Mouse (Mus musculus) heart, postnatal 0 days (tissue): ENCODE results near the gene Cchcr1. TPM values are rescaled to one million over a fixed set of nuclear protein-coding genes. Genes with fewer than 3 reads are reported as not detected.
A peak's percentile ranks its signal among the peaks of the same experiment; 100 is the strongest.

ENCODE experiments used
- ATAC-seq: fragments of 200-750 bp; cut with Nextera tagmentation; 2 replicates; pipeline ENCODE4 v1.8.0; 2017; ENCODE audit warnings: low read depth, moderate number of reproducible peaks, moderate library complexity; ENCODE audit not compliant: insufficient read depth
- DNase-seq: peaks from one replicate; pipeline ENCODE4 v3.0.0-alpha.2; 2016; ENCODE audit warnings: low spot score
- H3K27ac ChIP-seq: fragments of 300-500 bp; sonication (generic); 2 replicates; pipeline ENCODE4 v1.5.1; 2014; ENCODE audit warnings: low read depth, mild to moderate bottlenecking
- H3K27me3 ChIP-seq: fragments of 300-500 bp; sonication (generic); 2 replicates; pipeline ENCODE4 v1.6.1; 2014; ENCODE audit warnings: low read length, mixed read lengths; ENCODE audit not compliant: control insufficient read depth, insufficient read depth
- H3K36me3 ChIP-seq: fragments of 300-500 bp; sonication (generic); replicated peaks from 2 replicates; pipeline ENCODE4 v1.6.1; 2014; ENCODE audit warnings: low read length, mixed read lengths; ENCODE audit not compliant: control insufficient read depth, insufficient read depth
- H3K4me1 ChIP-seq: fragments of 300-500 bp; sonication (generic); 2 replicates; pipeline ENCODE4 v1.6.1; 2014; ENCODE audit warnings: antibody characterized with exemption; ENCODE audit not compliant: control insufficient read depth, insufficient read depth
- H3K4me2 ChIP-seq: fragments of 300-500 bp; sonication (generic); 2 replicates; pipeline ENCODE4 v1.6.1; 2014; ENCODE audit warnings: low read depth, mild to moderate bottlenecking, low read length, moderate library complexity
- H3K4me3 ChIP-seq: fragments of 300-500 bp; sonication (generic); 2 replicates; pipeline ENCODE4 v1.5.1; 2014; ENCODE audit warnings: low read depth, low read length
- H3K9ac ChIP-seq: fragments of 300-500 bp; sonication (generic); replicated peaks from 2 replicates; pipeline ENCODE4 v1.6.1; 2014; ENCODE audit warnings: low read depth, low read length, mixed read lengths
- H3K9me3 ChIP-seq: fragments of 300-500 bp; sonication (generic); replicated peaks from 2 replicates; pipeline ENCODE4 v1.6.1; 2016; ENCODE audit warnings: low read length; ENCODE audit not compliant: control insufficient read depth
- CTCF ChIP-seq: IDR thresholded peaks from 2 replicates; pipeline ENCODE4 v1.5.1; 2016; ENCODE audit warnings: antibody characterized with exemption, control low read depth, low read depth
- EP300 ChIP-seq: IDR thresholded peaks from 2 replicates; pipeline ENCODE4 v1.6.1; 2016; ENCODE audit warnings: antibody characterized with exemption, low read depth
- WGBS: fragments of 180-500 bp; shearing (Covaris S2); extraction: QIAGEN DNeasy Blood & Tissue Kit; methylation state at CpG from one replicate; pipeline ENCODE4 v1.1.7; 2014; 5-methylcytosine and 5-hydroxymethylcytosine counted together
- polyA plus RNA-seq: library from polyadenylated mRNA; unstranded; fragments of >200 nt; fragmentation: Nextera tagmentation; extraction: Ambion mirVana; gene quantifications from 2 replicates; pipeline ENCODE4 v1.2.1, GENCODE M21; 2015
- total RNA-seq: library from RNA; depleted of rRNA; stranded (reverse); fragments of >200 nt; gene quantifications from 2 replicates; pipeline ENCODE4 v1.2.3, GENCODE M21; 2014; ENCODE audit warnings: low replicate concordance

Cchcr1 gene
- total and polyA plus RNA-seq, 2 experiments from 2014 or later, result 4.5 to 30.8 TPM

GRCm38 (mm10) chr17:35550871-35551270, 34.0 kb downstream of the Cchcr1 start:
- H3K27me3 ChIP-seq, result no peaks in the 10 kb centered on the region
- peak overlapping the region; percentile 96 for H3K27ac ChIP-seq
- H3K4me3 ChIP-seq, result no peak overlapping the region
- 42% methylated on average over 8 of the region's 8 CpGs for WGBS
- ATAC-seq (no peak), DNase-seq (no peak)
- TF ChIP-seq EP300, result no peak
- no peak for TF ChIP-seq CTCF
- no peaks in the 10 kb centered on the region for H3K9me3 ChIP-seq
- H3K36me3 ChIP-seq, result no peaks in the 10 kb centered on the region
- H3K4me1 ChIP-seq, result peaks cover 31% of the 10 kb centered on the region
- H3K4me2 ChIP-seq, result no peak overlapping the region
- no peak overlapping the region for H3K9ac ChIP-seq

DNA sequence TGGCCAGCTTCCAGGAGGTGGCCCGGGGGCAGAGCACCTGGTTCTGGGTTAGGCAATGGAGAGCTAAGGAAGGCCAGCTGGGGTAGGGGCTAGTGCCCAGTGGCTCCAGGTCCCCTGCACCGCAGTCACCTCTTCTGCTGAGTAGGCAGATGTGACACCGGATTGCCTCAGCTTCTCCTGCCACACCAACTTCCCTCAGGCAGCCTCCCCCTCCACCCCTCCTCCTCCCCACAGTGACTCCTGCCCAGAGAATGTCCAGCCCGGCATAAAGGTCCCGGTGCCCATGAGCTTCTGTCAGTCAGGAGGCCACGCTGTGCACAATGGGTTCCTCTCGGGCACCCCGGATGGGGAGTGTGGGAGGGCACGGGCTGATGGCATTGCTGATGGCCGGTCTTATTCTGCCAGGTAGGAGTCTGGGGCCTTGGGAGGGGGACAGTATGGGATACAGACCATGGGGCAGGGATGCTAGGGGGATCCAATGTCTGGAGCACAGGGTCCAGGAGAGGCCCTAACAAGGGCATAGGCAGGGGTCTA, 35.0 kb downstream of the Cchcr1 start, which contains the start of gene Cdsn:
Cdsn (plus strand) TSS at position 248 of the 534 bp plus-strand sequence.
- H3K4me2 ChIP-seq, result no peak within 1 kb of the TSS
- no peaks in the 10 kb centered on the region for H3K36me3 ChIP-seq
- H3K27me3 ChIP-seq, result no peaks in the 10 kb centered on the region
- TF ChIP-seq CTCF (no peak), EP300 (no peak)
- no peaks in the 10 kb centered on the region for H3K9me3 ChIP-seq
- H3K4me3 ChIP-seq, result no peak within 1 kb of the TSS
- ATAC-seq (no peak), DNase-seq (no peak)
- WGBS, result 76% methylated on average over 10 of the region's 10 CpGs
- peak within 1 kb of the TSS; percentile 96; the same call in 1 of the 2 replicates for H3K27ac ChIP-seq
- no peak within 1 kb of the TSS for H3K9ac ChIP-seq
- peaks cover 31% of the 10 kb centered on the region for H3K4me1 ChIP-seq

DNA sequence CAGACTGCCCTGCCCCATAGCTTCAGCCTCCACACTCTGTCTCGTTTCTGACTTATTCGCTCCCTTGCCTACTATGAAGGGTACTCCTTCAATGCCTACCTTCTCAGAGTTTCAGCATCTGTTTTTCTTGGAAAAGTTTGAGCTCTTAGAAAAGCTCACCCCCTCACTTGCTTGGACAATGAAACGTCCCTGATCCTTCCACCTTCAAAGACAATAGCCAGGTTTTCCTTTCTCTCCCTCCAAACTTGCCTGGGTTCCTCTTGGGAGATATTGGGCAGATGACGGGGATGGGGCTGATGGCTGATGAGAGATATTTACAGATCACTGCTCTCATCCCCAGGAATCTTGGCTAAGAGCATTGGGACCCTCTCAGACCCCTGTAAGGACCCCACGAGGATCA, 37.4 kb downstream of the Cchcr1 start:
- no peak overlapping the region for H3K4me3 ChIP-seq
- H3K4me1 ChIP-seq, result peaks cover 22% of the 10 kb centered on the region
- WGBS, result 82% methylated on average over 5 of the region's 5 CpGs
- no peak for ATAC-seq
- H3K27ac ChIP-seq, result no peak overlapping the region
- H3K4me2 ChIP-seq, result no peak overlapping the region
- H3K9me3 ChIP-seq, result no peaks in the 10 kb centered on the region
- no peaks in the 10 kb centered on the region for H3K36me3 ChIP-seq
- TF ChIP-seq CTCF (no peak), EP300 (no peak)
- H3K9ac ChIP-seq, result no peak overlapping the region
- DNase-seq, result no peak
- H3K27me3 ChIP-seq, result no peaks in the 10 kb centered on the region

DNA sequence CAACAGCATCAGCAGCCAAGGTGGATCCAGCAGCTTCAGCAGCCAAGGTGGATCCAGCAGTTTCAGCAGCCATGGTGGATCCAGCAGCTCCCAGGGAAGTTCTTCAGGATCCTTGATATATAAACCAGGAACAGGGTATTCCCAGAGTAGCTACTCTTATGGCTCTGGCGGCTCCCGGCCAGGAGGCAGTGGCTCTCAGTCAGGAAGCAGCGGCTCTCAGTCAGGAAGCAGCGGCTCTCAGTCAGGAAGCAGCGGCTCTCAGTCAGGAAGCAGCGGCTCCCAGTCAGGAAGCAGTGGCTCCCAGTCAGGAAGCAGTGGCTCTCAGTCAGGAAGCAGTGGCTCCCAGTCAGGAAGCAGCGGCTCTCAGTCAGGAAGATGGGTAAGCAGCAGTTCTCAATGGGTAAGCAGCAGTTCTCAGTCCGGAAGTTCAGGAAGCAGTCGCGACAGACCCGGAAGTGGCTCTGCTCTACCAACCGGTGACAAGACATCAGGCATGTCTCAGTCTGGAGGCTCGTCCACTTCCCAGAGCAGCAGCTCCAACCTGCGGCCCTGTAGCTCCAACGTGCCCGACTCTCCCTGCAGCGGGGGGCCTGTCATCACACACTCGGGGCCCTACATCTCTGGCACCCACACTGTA, 38.0 kb downstream of the Cchcr1 start:
- Histone ChIP-seq H3K27ac (no peak overlapping the region), H3K4me2 (no peak overlapping the region), H3K4me3 (no peak overlapping the region), H3K36me3 (no peaks in the 10 kb centered on the region), H3K9ac (no peak overlapping the region), H3K27me3 (no peaks in the 10 kb centered on the region), H3K4me1 (peaks cover 19% of the 10 kb centered on the region), H3K9me3 (no peaks in the 10 kb centered on the region)
- DNase-seq, result no peak
- ATAC-seq, result no peak
- no peak for TF ChIP-seq EP300
- TF ChIP-seq CTCF, result no peak
- 94% methylated on average over 18 of the region's 18 CpGs for WGBS

- Histone ChIP-seq H3K36me3 (no peaks in the 10 kb centered on the region), H3K4me1 (peaks cover 7% of the 10 kb centered on the region; the same call in 1 of the 2 replicates), H3K9me3 (no peaks in the 10 kb centered on the region), H3K27ac (no peak overlapping the region), H3K27me3 (no peaks in the 10 kb centered on the region), H3K4me3 (no peak overlapping the region), H3K4me2 (no peak overlapping the region), H3K9ac (no peak overlapping the region)
- TF ChIP-seq EP300, result no peak
- TF ChIP-seq CTCF, result no peak
- WGBS, result 80% methylated on average over 13 of the region's 13 CpGs
- ATAC-seq (no peak), DNase-seq (no peak)
These were observed 39.4 kb downstream of the Cchcr1 start for GRCm38 (mm10) chr17:35556186-35556765.

- no peaks in the 10 kb centered on the region for H3K27me3 ChIP-seq
- peaks cover 6% of the 10 kb centered on the region; the same call in 1 of the 2 replicates for H3K4me1 ChIP-seq
- DNase-seq (peak; percentile 61), ATAC-seq (peak; percentile 57; the same call in 1 of the 2 replicates)
- H3K4me3 ChIP-seq, result no peak overlapping the region
- no peak overlapping the region for H3K27ac ChIP-seq
- 34% methylated on average over 5 of the region's 5 CpGs for WGBS
- no peak overlapping the region for H3K9ac ChIP-seq
- H3K36me3 ChIP-seq, result no peaks in the 10 kb centered on the region
- no peak overlapping the region for H3K4me2 ChIP-seq
- H3K9me3 ChIP-seq, result no peaks in the 10 kb centered on the region
- no peak for TF ChIP-seq EP300
- TF ChIP-seq CTCF, result peak; percentile 89
These were observed 39.9 kb downstream of the Cchcr1 start for GRCm38 (mm10) chr17:35556812-35557211.
